Mouse (Mus musculus) MEL (cell line): ENCODE data around the gene Tcte1. TPM values are rescaled to one million over a fixed set of nuclear protein-coding genes. Genes with fewer than 3 reads are reported as not detected.

Source experiments
- DNase-seq: peaks from one replicate; pipeline ENCODE4 v3.0.0; 2011; ENCODE audit warnings: low read depth, low spot score
- H3K27ac ChIP-seq: 2 replicates; pipeline ENCODE4 v1.5.1; 2012; ENCODE audit warnings: low read depth, mild to moderate bottlenecking, control low read depth, low read length, moderate library complexity; ENCODE audit not compliant: control insufficient read depth
- H3K27me3 ChIP-seq, 2 experiments: fragments of 150-350 bp in 1 of 2; sonication (generic) in 1 of 2; 2 replicates each; pipeline ENCODE4 v1.6.1; 2012; ENCODE audit warnings: low read length in 2 of 2, mild to moderate bottlenecking in 2 of 2, improper control_type of control experiment in 1 of 2, moderate library complexity in 1 of 2; ENCODE audit not compliant: insufficient read depth in 2 of 2, control insufficient read depth in 1 of 2
- H3K36me3 ChIP-seq, 2 experiments: 2 replicates each; pipeline ENCODE4 v1.6.1; 2012 to 2014; ENCODE audit warnings: low read length in 2 of 2, improper control_type of control experiment in 1 of 2, inconsistent platforms in 1 of 2, mild to moderate bottlenecking in 1 of 2; ENCODE audit not compliant: insufficient read depth in 2 of 2, control insufficient read depth in 1 of 2
- H3K4me1 ChIP-seq, 2 experiments: fragments of 150-350 bp in 1 of 2; sonication (generic) in 1 of 2; 2 replicates each; pipeline ENCODE4 v1.6.1; 2012; ENCODE audit warnings: low read length in 2 of 2, improper control_type of control experiment in 1 of 2, mild to moderate bottlenecking in 1 of 2; ENCODE audit not compliant: insufficient read depth in 2 of 2, control insufficient read depth in 1 of 2
- H3K4me3 ChIP-seq, 2 experiments: fragments of 150-350 bp in 1 of 2; sonication (generic) in 1 of 2; 2 replicates each; pipeline ENCODE4 v1.5.1; 2012; ENCODE audit warnings: low read depth in 2 of 2, low read length in 2 of 2, mild to moderate bottlenecking in 2 of 2, moderate library complexity in 2 of 2, control low read depth in 1 of 2, improper control_type of control experiment in 1 of 2; ENCODE audit not compliant: control insufficient read depth in 1 of 2, insufficient read depth in 1 of 2
- H3K79me2 ChIP-seq: 2 replicates; pipeline ENCODE4 v1.6.1; 2012; ENCODE audit warnings: mild to moderate bottlenecking, low read length, moderate library complexity; ENCODE audit not compliant: control insufficient read depth, poor library complexity, insufficient read depth
- H3K9ac ChIP-seq: 2 replicates; pipeline ENCODE4 v1.6.1; 2012; ENCODE audit warnings: low read depth, mild to moderate bottlenecking, control low read depth, low read length, moderate library complexity; ENCODE audit not compliant: control insufficient read depth, poor library complexity, severe bottlenecking
- H3K9me3 ChIP-seq: fragments of 150-350 bp; sonication (generic); replicated peaks from 2 replicates; pipeline ENCODE4 v1.6.1; 2012; ENCODE audit warnings: mild to moderate bottlenecking, low read length, improper control_type of control experiment, moderate library complexity; ENCODE audit not compliant: insufficient read depth
- BHLHE40 ChIP-seq: IDR thresholded peaks from 2 replicates; pipeline ENCODE4 v1.6.1; 2012; ENCODE audit warnings: low read depth, mild to moderate bottlenecking, inconsistent platforms, low read length, improper control_type of control experiment, borderline replicate concordance
- CHD1 ChIP-seq: IDR thresholded peaks from 2 replicates; pipeline ENCODE4 v1.6.1; 2012; ENCODE audit warnings: low read depth, mild to moderate bottlenecking, inconsistent platforms, low read length, improper control_type of control experiment
- CTCF ChIP-seq, 3 experiments: IDR thresholded peaks in 2 of 3; conservative IDR thresholded peaks in 1 of 3; 2 replicates each; pipeline ENCODE4 v1.5.1; 2011 to 2012; ENCODE audit warnings: low read length in 3 of 3, low read depth in 2 of 3, mild to moderate bottlenecking in 2 of 3, improper control_type of control experiment in 1 of 3, inconsistent platforms in 1 of 3, mixed read lengths in 1 of 3, moderate library complexity in 1 of 3; ENCODE audit not compliant: control insufficient read depth in 1 of 3, insufficient read depth in 1 of 3, poor library complexity in 1 of 3, severe bottlenecking in 1 of 3
- E2F4 ChIP-seq: IDR thresholded peaks from 2 replicates; pipeline ENCODE4 v1.6.1; 2011; ENCODE audit warnings: low read depth, low read length, improper control_type of control experiment, borderline replicate concordance
- ETS1 ChIP-seq: IDR thresholded peaks from 2 replicates; pipeline ENCODE4 v1.6.1; 2012; ENCODE audit warnings: low read depth, mild to moderate bottlenecking, inconsistent platforms, low read length, improper control_type of control experiment, moderate library complexity
- GABPA ChIP-seq: IDR thresholded peaks from 2 replicates; pipeline ENCODE4 v1.6.1; 2012; ENCODE audit warnings: low read depth, mild to moderate bottlenecking, inconsistent platforms, low read length, improper control_type of control experiment, moderate library complexity
- JUND ChIP-seq: IDR thresholded peaks from 2 replicates; pipeline ENCODE4 v1.6.1; 2011; ENCODE audit warnings: low read depth, mild to moderate bottlenecking, improper control_type of control experiment, low read length
- MAFK ChIP-seq: IDR thresholded peaks from 2 replicates; pipeline ENCODE4 v1.6.1; 2011; ENCODE audit warnings: low read depth, mild to moderate bottlenecking, low read length, improper control_type of control experiment, borderline replicate concordance
- MAZ ChIP-seq: IDR thresholded peaks from 2 replicates; pipeline ENCODE4 v1.6.1; 2012; ENCODE audit warnings: low read depth, mild to moderate bottlenecking, inconsistent platforms, low read length, improper control_type of control experiment
- MXI1 ChIP-seq: IDR thresholded peaks from 2 replicates; pipeline ENCODE4 v1.6.1; 2011; ENCODE audit warnings: mild to moderate bottlenecking, low read depth, low read length, improper control_type of control experiment
- MYB ChIP-seq: IDR thresholded peaks from 2 replicates; pipeline ENCODE4 v1.6.1; 2011; ENCODE audit warnings: mild to moderate bottlenecking, low read depth, low read length, improper control_type of control experiment
- NELFE ChIP-seq: IDR thresholded peaks from 2 replicates; pipeline ENCODE4 v1.6.1; 2011; ENCODE audit warnings: low read depth, low read length, improper control_type of control experiment
- POLR2AphosphoS2 ChIP-seq: IDR thresholded peaks from 2 replicates; pipeline ENCODE4 v1.6.1; 2011; ENCODE audit warnings: low read length, improper control_type of control experiment
- RAD21 ChIP-seq: IDR thresholded peaks from 2 replicates; pipeline ENCODE4 v1.6.1; 2011; ENCODE audit warnings: mild to moderate bottlenecking, low read depth, low read length, improper control_type of control experiment
- RCOR1 ChIP-seq: IDR thresholded peaks from 2 replicates; pipeline ENCODE4 v1.6.1; 2012; ENCODE audit warnings: low read depth, mild to moderate bottlenecking, inconsistent platforms, low read length, improper control_type of control experiment
- SIN3A ChIP-seq: IDR thresholded peaks from 2 replicates; pipeline ENCODE4 v1.6.1; 2012; ENCODE audit warnings: low read length, improper control_type of control experiment, inconsistent platforms
- TAL1 ChIP-seq: IDR thresholded peaks from 2 replicates; pipeline ENCODE4 v1.6.1; 2012; ENCODE audit warnings: mild to moderate bottlenecking, inconsistent platforms, low read length, moderate library complexity, mixed read lengths
- TBP ChIP-seq: IDR thresholded peaks from 2 replicates; pipeline ENCODE4 v1.8.0; 2011; ENCODE audit warnings: low read depth, low read length, improper control_type of control experiment
- USF1 ChIP-seq: IDR thresholded peaks from 2 replicates; pipeline ENCODE4 v1.6.1; 2014; ENCODE audit warnings: low read depth, mild to moderate bottlenecking, inconsistent platforms, low read length, improper control_type of control experiment, moderate library complexity
- USF2 ChIP-seq, 2 experiments: IDR thresholded peaks; 2 replicates each; pipeline ENCODE4 v1.6.1; 2011 to 2012; ENCODE audit warnings: improper control_type of control experiment in 2 of 2, low read length in 2 of 2, borderline replicate concordance in 1 of 2, inconsistent platforms in 1 of 2, low read depth in 1 of 2, mild to moderate bottlenecking in 1 of 2; ENCODE audit not compliant: insufficient read depth in 1 of 2
- ZC3H11A ChIP-seq: IDR thresholded peaks from 2 replicates; pipeline ENCODE4 v1.6.1; 2012; ENCODE audit warnings: low read depth, mild to moderate bottlenecking, inconsistent platforms, low read length, improper control_type of control experiment
- ZKSCAN1 ChIP-seq: IDR thresholded peaks from 2 replicates; pipeline ENCODE4 v1.6.1; 2012; ENCODE audit warnings: low read depth, mild to moderate bottlenecking, inconsistent platforms, low read length, improper control_type of control experiment, moderate library complexity
- polyA plus RNA-seq, 2 experiments: library from polyadenylated mRNA; stranded (reverse) in 1 of 2; unstranded in 1 of 2; fragments of >175 nt in 1 of 2; fragments of >200 nt in 1 of 2; gene quantifications; 2 replicates each; pipeline versions ENCODE4 v1.2.1 to v1.2.4; 2012; ENCODE audit warnings: low replicate concordance in 2 of 2, low read depth in 1 of 2; ENCODE audit not compliant: insufficient read length in 2 of 2, insufficient read depth in 1 of 2, missing spikeins in 1 of 2
- total RNA-seq: library from RNA; depleted of rRNA; stranded (reverse); fragments of 300-350 nt; gene quantifications from 2 replicates; pipeline ENCODE4 v1.2.3, GENCODE M21; 2012

The Tcte1 gene
- total and polyA plus RNA-seq, 3 experiments: not detected

- Histone ChIP-seq H3K9ac (no peak overlapping the region), H3K27ac (no peak overlapping the region), H3K36me3 (no peaks in the 10 kb centered on the region), H3K9me3 (no peaks in the 10 kb centered on the region), H3K4me3 (no peak overlapping the region), H3K79me2 (no peaks in the 10 kb centered on the region), H3K27me3 (peaks cover 12 to 15% of the 10 kb centered on the region in 2 experiments), H3K4me1 (no peaks in the 10 kb centered on the region)
- TF ChIP-seq USF1 (no peak), MAFK (no peak), TAL1 (no peak), TBP (no peak), GABPA (no peak), ETS1 (no peak), JUND (no peak), RAD21 (no peak), ZKSCAN1 (no peak), POLR2AphosphoS2 (no peak), NELFE (no peak), MAZ (no peak), MYB (no peak), BHLHE40 (no peak), CHD1 (no peak), MXI1 (no peak), E2F4 (no peak), USF2 (IDR thresholded peaks at IDR 0.05; ENCODE audit: borderline replicate concordance in 1 of 2, insufficient read depth in 1 of 2, low read depth in 1 of 2, low read length in 2 of 2) (no peak), SIN3A (no peak), ZC3H11A (no peak)
- no peak for DNase-seq
Measured at GRCm38 (mm10) chr17:45530346-45530782, 7.1 kb downstream of the Tcte1 start.

DNA sequence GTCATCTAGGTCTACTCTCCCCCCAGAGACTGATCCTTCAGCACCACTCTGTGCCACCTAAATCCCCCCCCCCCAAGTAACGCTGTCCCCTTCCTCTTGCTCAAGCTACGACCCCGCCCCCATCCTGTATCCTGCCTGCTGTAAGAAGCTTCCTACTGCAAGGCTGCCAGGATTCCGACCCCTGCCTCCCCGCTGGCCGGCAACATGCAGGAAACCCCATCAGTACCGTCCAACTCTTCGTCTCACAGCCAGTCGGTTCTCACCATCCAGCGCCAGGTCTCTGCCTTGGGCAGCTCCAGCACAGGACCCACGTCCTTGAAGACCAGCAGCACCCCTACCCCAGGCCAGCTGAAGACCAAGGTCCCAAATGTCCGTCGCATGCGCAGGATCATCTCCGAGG lies 9.7 kb downstream of the Tcte1 start:
- no peak overlapping the region for H3K9ac ChIP-seq
- no peak for TF ChIP-seq RCOR1
- no peak for TF ChIP-seq CTCF (IDR thresholded peaks at IDR 0.05 in 2 of 3, conservative IDR thresholded peaks at IDR 0.05 in 1 of 3; ENCODE audit: control insufficient read depth in 1 of 3, insufficient read depth in 1 of 3, low read depth in 2 of 3, low read length in 3 of 3, poor library complexity in 1 of 3, severe bottlenecking in 1 of 3)
- no peak for TF ChIP-seq JUND
- TF ChIP-seq USF2 (IDR thresholded peaks at IDR 0.05; ENCODE audit: borderline replicate concordance in 1 of 2, insufficient read depth in 1 of 2, low read depth in 1 of 2, low read length in 2 of 2): no peak
- H3K4me1 ChIP-seq: no peaks in the 10 kb centered on the region
- DNase-seq: no peak
- no peaks in the 10 kb centered on the region for H3K36me3 ChIP-seq
- H3K79me2 ChIP-seq: no peaks in the 10 kb centered on the region
- no peak overlapping the region for H3K4me3 ChIP-seq
- peaks cover 12 to 15% of the 10 kb centered on the region in 2 experiments for H3K27me3 ChIP-seq
- no peaks in the 10 kb centered on the region for H3K9me3 ChIP-seq
- no peak overlapping the region for H3K27ac ChIP-seq
